Mouse (Mus musculus) intestine, embryonic 16.5 days (tissue): Measurements from ENCODE around the gene Clec2d. TPM values are rescaled to one million over a fixed set of nuclear protein-coding genes. Genes with fewer than 3 reads are reported as not detected.
"Not testable (repeated sequence)": the region's sequence is repeated elsewhere in the genome, so short reads cannot be mapped to it uniquely, and the experiment has no call there.

Source experiments
- ATAC-seq: fragments of 200-750 bp; cut with Nextera tagmentation; 2 replicates; pipeline ENCODE4 v1.8.0; 2017; ENCODE audit warnings: moderate TSS enrichment, moderate library complexity
- H3K27ac ChIP-seq: fragments of 300-500 bp; sonication (generic); 2 replicates; pipeline ENCODE4 v1.5.1; 2014; ENCODE audit warnings: mild to moderate bottlenecking, low read length
- H3K27me3 ChIP-seq: fragments of 300-500 bp; sonication (generic); replicated peaks from 2 replicates; pipeline ENCODE4 v1.6.1; 2014; ENCODE audit warnings: low read length, control low read depth, mixed read lengths; ENCODE audit not compliant: control insufficient read depth, insufficient read depth
- H3K36me3 ChIP-seq: fragments of 300-500 bp; sonication (generic); 2 replicates; pipeline ENCODE4 v1.6.1; 2014; ENCODE audit warnings: low read length, control low read depth; ENCODE audit not compliant: control insufficient read depth, insufficient read depth
- H3K4me1 ChIP-seq: fragments of 300-500 bp; sonication (generic); 2 replicates; pipeline ENCODE4 v1.6.1; 2014; ENCODE audit warnings: low read length, control low read depth, mixed read lengths; ENCODE audit not compliant: control insufficient read depth, insufficient read depth
- H3K4me2 ChIP-seq: fragments of 300-500 bp; sonication (generic); 2 replicates; pipeline ENCODE4 v1.6.1; 2014; ENCODE audit warnings: low read depth, low read length, control low read depth
- H3K4me3 ChIP-seq: fragments of 300-500 bp; sonication (generic); 2 replicates; pipeline ENCODE4 v1.5.1; 2014; ENCODE audit warnings: mild to moderate bottlenecking, low read length
- H3K9ac ChIP-seq: fragments of 300-500 bp; sonication (generic); 2 replicates; pipeline ENCODE4 v1.6.1; 2014; ENCODE audit warnings: low read depth, low read length
- H3K9me3 ChIP-seq: fragments of 300-500 bp; sonication (generic); 2 replicates; pipeline ENCODE4 v1.6.1; 2016; ENCODE audit warnings: low read length, control low read depth; ENCODE audit not compliant: control insufficient read depth
- WGBS: fragments of 180-500 bp; shearing (Covaris S2); extraction: QIAGEN DNeasy Blood & Tissue Kit; methylation state at CpG from one replicate; pipeline ENCODE4 v1.1.7; 2014; 5-methylcytosine and 5-hydroxymethylcytosine counted together
- polyA plus RNA-seq: library from polyadenylated mRNA; unstranded; fragments of >200 nt; fragmentation: Nextera tagmentation; extraction: Ambion mirVana; gene quantifications from 2 replicates; pipeline ENCODE4 v1.2.1, GENCODE M21; 2015

Clec2d gene
- polyA plus RNA-seq, 1 experiment from 2014 or later: 1.0 TPM

GRCm38 (mm10) chr6:129184788-129185187 is 4.4 kb downstream of the Clec2d start:
- 67% methylated on average over 5 of the region's 5 CpGs for WGBS
- H3K4me1 ChIP-seq: peaks cover 6% of the 10 kb centered on the region; the same call in 1 of the 2 replicates
- no peak for ATAC-seq
- H3K36me3 ChIP-seq: peaks cover 21% of the 10 kb centered on the region
- H3K9me3 ChIP-seq: no peaks in the 10 kb centered on the region
- 0 out of 2 replicates have a peak overlapping the region, but pooled peaks have one; percentile 14 for H3K27ac ChIP-seq
- H3K4me2 ChIP-seq: peak overlapping the region; percentile 33; the same call in 1 of the 2 replicates
- no peaks in the 10 kb centered on the region for H3K27me3 ChIP-seq
- no peak overlapping the region for H3K9ac ChIP-seq
- H3K4me3 ChIP-seq: no peak overlapping the region; the same call in 1 of the 2 replicates

DNA sequence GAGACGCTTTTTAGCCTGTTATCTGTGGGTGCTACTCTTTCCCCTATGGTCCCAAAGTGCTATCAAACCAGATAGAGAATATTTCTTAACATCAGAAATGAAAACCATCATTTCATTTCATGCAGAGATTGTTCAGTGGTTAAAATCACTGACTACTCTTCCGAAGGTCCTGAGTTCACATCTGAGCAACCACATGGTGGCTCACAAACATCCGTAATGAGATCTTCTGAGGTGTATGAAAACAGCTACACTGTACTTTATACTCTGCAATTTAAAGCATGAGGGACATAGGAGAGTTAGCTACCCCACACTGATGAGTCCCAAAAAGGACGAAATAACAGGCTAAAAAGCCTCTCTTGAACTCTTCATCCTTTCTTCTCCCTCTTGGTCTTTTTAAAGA is 5.6 kb downstream of the Clec2d start:
- Histone ChIP-seq H3K4me2 (no peak overlapping the region), H3K9ac (no peak overlapping the region), H3K4me3 (no peak overlapping the region), H3K27ac (no peak overlapping the region), H3K4me1 (peaks cover 6% of the 10 kb centered on the region; the same call in 1 of the 2 replicates), H3K9me3 (no peaks in the 10 kb centered on the region), H3K36me3 (peaks cover 21% of the 10 kb centered on the region), H3K27me3 (no peaks in the 10 kb centered on the region)
- ATAC-seq: no peak
- WGBS: 89% methylated on average over 4 of the region's 4 CpGs

- no peak overlapping the region for H3K9ac ChIP-seq
- peaks cover 21% of the 10 kb centered on the region for H3K36me3 ChIP-seq
- no peak overlapping the region for H3K4me3 ChIP-seq
- H3K9me3 ChIP-seq: no peaks in the 10 kb centered on the region
- WGBS: 93% methylated on average over 5 of the region's 5 CpGs
- no peak for ATAC-seq
- no peak overlapping the region for H3K4me2 ChIP-seq
- no peaks in the 10 kb centered on the region for H3K27me3 ChIP-seq
- H3K4me1 ChIP-seq: peaks cover 6% of the 10 kb centered on the region; the same call in 1 of the 2 replicates
- no peak overlapping the region for H3K27ac ChIP-seq
Measured at GRCm38 (mm10) chr6:129186457-129187199, 6.2 kb downstream of the Clec2d start.

- H3K9ac ChIP-seq: no peak overlapping the region
- no peak overlapping the region for H3K27ac ChIP-seq
- no peaks in the 10 kb centered on the region for H3K27me3 ChIP-seq
- no peaks in the 10 kb centered on the region for H3K9me3 ChIP-seq
- peaks cover 6% of the 10 kb centered on the region; the same call in 1 of the 2 replicates for H3K4me1 ChIP-seq
- no peak overlapping the region for H3K4me3 ChIP-seq
- H3K36me3 ChIP-seq: peaks cover 21% of the 10 kb centered on the region
- H3K4me2 ChIP-seq: no peak overlapping the region
- no peak for ATAC-seq
Measured at GRCm38 (mm10) chr6:129187200-129187651, 6.8 kb downstream of the Clec2d start.

- ATAC-seq, H3K27me3 ChIP-seq, H3K4me2 ChIP-seq, H3K9me3 ChIP-seq, H3K27ac ChIP-seq, H3K4me3 ChIP-seq, H3K4me1 ChIP-seq, H3K9ac ChIP-seq: not testable (repeated sequence)
- H3K36me3 ChIP-seq: peaks cover 21% of the 10 kb centered on the region
- WGBS: 96% methylated on average over 3 of the region's 3 CpGs
Measured at GRCm38 (mm10) chr6:129187816-129188215, 7.4 kb downstream of the Clec2d start.

DNA sequence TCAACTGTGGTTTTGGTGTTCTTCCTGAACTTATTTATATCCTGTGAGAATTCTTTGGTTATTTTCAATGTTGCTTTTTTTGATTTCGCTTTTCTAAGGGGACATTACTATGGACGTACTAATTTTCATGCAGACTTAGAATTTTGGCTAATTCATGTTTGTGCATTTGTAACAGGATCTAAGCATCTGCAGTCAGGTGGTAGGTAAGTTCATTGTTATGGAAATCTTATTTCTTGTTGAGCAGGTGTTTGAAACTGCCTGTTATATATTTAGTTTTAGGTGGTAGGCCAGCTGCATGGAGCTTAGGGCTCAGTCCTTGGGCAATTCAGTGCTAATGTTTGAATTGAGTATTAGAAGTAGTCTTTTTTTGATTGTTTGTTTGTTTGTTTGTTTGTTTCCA is 13.0 kb downstream of the Clec2d start:
- no peaks in the 10 kb centered on the region for H3K4me1 ChIP-seq
- no peak overlapping the region for H3K4me2 ChIP-seq
- no peaks in the 10 kb centered on the region for H3K36me3 ChIP-seq
- no peak overlapping the region for H3K9ac ChIP-seq
- WGBS: 97% methylated on average over 2 of the region's 2 CpGs
- H3K27ac ChIP-seq: no peak overlapping the region
- no peak overlapping the region for H3K4me3 ChIP-seq
- no peak for ATAC-seq
- no peaks in the 10 kb centered on the region for H3K27me3 ChIP-seq
- no peaks in the 10 kb centered on the region for H3K9me3 ChIP-seq

- not testable (repeated sequence) for H3K36me3 ChIP-seq, H3K9me3 ChIP-seq, H3K27ac ChIP-seq, H3K4me3 ChIP-seq, H3K4me1 ChIP-seq, H3K4me2 ChIP-seq, H3K9ac ChIP-seq, H3K27me3 ChIP-seq, ATAC-seq
Measured at GRCm38 (mm10) chr6:129200066-129200465, 19.7 kb downstream of the Clec2d start.

GRCm38 (mm10) chr6:129202306-129202705 is 21.9 kb downstream of the Clec2d start:
- Histone ChIP-seq H3K9ac (no peak overlapping the region), H3K27me3 (no peaks in the 10 kb centered on the region), H3K27ac (no peak overlapping the region), H3K9me3 (no peaks in the 10 kb centered on the region), H3K4me1 (no peaks in the 10 kb centered on the region), H3K4me2 (no peak overlapping the region), H3K4me3 (no peak overlapping the region), H3K36me3 (no peaks in the 10 kb centered on the region)
- ATAC-seq: no peak
- 94% methylated on average over 1 of the region's 1 CpGs for WGBS

GRCm38 (mm10) chr6:129204342-129204741 is 23.9 kb downstream of the Clec2d start:
- whole genome bisulfite sequencing: 57% methylated on average over 1 of the region's 1 CpGs
- Histone ChIP-seq H3K27me3 (no peaks in the 10 kb centered on the region), H3K9me3 (no peaks in the 10 kb centered on the region), H3K36me3 (no peaks in the 10 kb centered on the region), H3K4me2 (no peak overlapping the region), H3K27ac (peak overlapping the region; percentile 54; the same call in 1 of the 2 replicates), H3K4me1 (no peaks in the 10 kb centered on the region), H3K4me3 (no peak overlapping the region), H3K9ac (no peak overlapping the region)
- ATAC-seq: peak; percentile 82
